Comparison of ENCODE assay signal across 7 mouse cellular contexts in genomic region chr7:28452361-28453005, GRCm38 (mm10). TPM values are rescaled to one million over a fixed set of nuclear protein-coding genes. Genes with fewer than 3 reads are reported as not detected.
DNase-seq lines count a peak whose midpoint lies in the region; ATAC-seq and TF ChIP-seq lines count a peak whose summit lies in the region.

No protein-coding gene starts in this region.

- 0 out of 2 replicates have a peak, but pooled peaks cover 3% of the 10 kb centered on the region for H3K4me1 ChIP-seq in kidney, postnatal 0 days (replicated peaks; ENCODE audit: insufficient read depth, low read length)
- H3K4me1 ChIP-seq in embryonic facial prominence, embryonic 10.5 days = peaks cover 20% of the 10 kb centered on the region
- no peaks in the 10 kb centered on the region; the same call in 1 of the 2 replicates for H3K4me1 ChIP-seq in hindbrain, embryonic 11.5 days (replicated peaks; ENCODE audit: control insufficient read depth, insufficient read depth, low read length)
- peaks cover 17% of the 10 kb centered on the region for H3K4me1 ChIP-seq in midbrain, embryonic 14.5 days (ENCODE audit: control insufficient read depth, insufficient read depth, low read length)

- H3K4me2 ChIP-seq in kidney, postnatal 0 days (ENCODE audit: low read length) = peak overlapping the region; percentile 99
- H3K4me2 ChIP-seq in hindbrain, embryonic 11.5 days (replicated peaks; ENCODE audit: low read depth, low read length) = peak overlapping the region; percentile 86
- H3K4me2 ChIP-seq in midbrain, embryonic 14.5 days (ENCODE audit: low read length) = peak overlapping the region; percentile 72

- H3K36me3 ChIP-seq in kidney, postnatal 0 days (ENCODE audit: insufficient read depth, low read length) = no peaks in the 10 kb centered on the region
- H3K36me3 ChIP-seq in embryonic facial prominence, embryonic 10.5 days (replicated peaks) = peaks cover 32% of the 10 kb centered on the region
- H3K36me3 ChIP-seq in hindbrain, embryonic 11.5 days (ENCODE audit: control insufficient read depth, insufficient read depth, low read length) = no peaks in the 10 kb centered on the region
- peaks cover 22% of the 10 kb centered on the region for H3K36me3 ChIP-seq in midbrain, embryonic 14.5 days (ENCODE audit: control insufficient read depth, insufficient read depth, low read length)

- no peaks in the 10 kb centered on the region for H3K27me3 ChIP-seq in kidney, postnatal 0 days (ENCODE audit: insufficient read depth, low read length)
- peaks cover 2% of the 10 kb centered on the region; the same call in 1 of the 2 replicates for H3K27me3 ChIP-seq in embryonic facial prominence, embryonic 10.5 days (replicated peaks; ENCODE audit: low read depth, poor library complexity, severe bottlenecking)
- H3K27me3 ChIP-seq in hindbrain, embryonic 11.5 days (ENCODE audit: control insufficient read depth, insufficient read depth, low read length) = no peaks in the 10 kb centered on the region
- H3K27me3 ChIP-seq in midbrain, embryonic 14.5 days (ENCODE audit: control insufficient read depth, insufficient read depth, low read length) = no peaks in the 10 kb centered on the region

- ATAC-seq in kidney, postnatal 0 days (replicated peaks; ENCODE audit: low FRiP score, low read depth) = peak; percentile 26
- peak; percentile 44 for ATAC-seq in hindbrain, embryonic 11.5 days (ENCODE audit: low FRiP score)
- ATAC-seq in midbrain, embryonic 14.5 days (ENCODE audit: low FRiP score, low TSS enrichment) = peak; percentile 59

- WGBS in kidney, postnatal 0 days = 6% methylated on average over 16 of the region's 24 CpGs
- WGBS in embryonic facial prominence, embryonic 10.5 days = 4% methylated on average over 23 of the region's 24 CpGs
- 4% methylated on average over 21 of the region's 24 CpGs for WGBS in hindbrain, embryonic 11.5 days
- 2% methylated on average over 24 of the region's 24 CpGs for WGBS in midbrain, embryonic 14.5 days

- no peak for DNase-seq in kidney, postnatal 0 days (ENCODE audit: low spot score)
- DNase-seq in kidney, adult 9 months = no peak
- no peak for DNase-seq in embryonic facial prominence, embryonic 10.5 days (ENCODE audit: low spot score)
- DNase-seq in hindbrain, embryonic 11.5 days (ENCODE audit: low spot score) = no peak
- DNase-seq in midbrain, embryonic 14.5 days = no peak
- no peak for DNase-seq in layer of hippocampus, adult 11-12 months (ENCODE audit: low spot score)
- no peak for DNase-seq in layer of hippocampus, postnatal 14 days (ENCODE audit: low spot score in 2 of 2)

- TF ChIP-seq CTCF in kidney, postnatal 0 days (IDR thresholded peaks at IDR 0.05; ENCODE audit: low read depth) = no peak

- H3K9ac ChIP-seq in kidney, postnatal 0 days (ENCODE audit: low read depth, low read length) = peak overlapping the region; percentile 79
- H3K9ac ChIP-seq in hindbrain, embryonic 11.5 days (ENCODE audit: low read depth, low read length) = peak overlapping the region; percentile 92
- peak overlapping the region; percentile 93 for H3K9ac ChIP-seq in midbrain, embryonic 14.5 days (replicated peaks; ENCODE audit: low read length)

- no peaks in the 10 kb centered on the region for H3K9me3 ChIP-seq in kidney, postnatal 0 days (replicated peaks; ENCODE audit: low read length)
- H3K9me3 ChIP-seq in embryonic facial prominence, embryonic 10.5 days = no peaks in the 10 kb centered on the region
- no peaks in the 10 kb centered on the region for H3K9me3 ChIP-seq in hindbrain, embryonic 11.5 days (ENCODE audit: control insufficient read depth, low read length)
- H3K9me3 ChIP-seq in midbrain, embryonic 14.5 days (ENCODE audit: control insufficient read depth, low read length) = no peaks in the 10 kb centered on the region

- no peak overlapping the region; the same call in 1 of the 2 replicates for H3K27ac ChIP-seq in kidney, postnatal 0 days
- H3K27ac ChIP-seq in embryonic facial prominence, embryonic 10.5 days (replicated peaks) = peak overlapping the region; percentile 87
- H3K27ac ChIP-seq in hindbrain, embryonic 11.5 days (ENCODE audit: low read depth, low read length) = peak overlapping the region; percentile 71
- peak overlapping the region; percentile 79 for H3K27ac ChIP-seq in midbrain, embryonic 14.5 days (replicated peaks; ENCODE audit: low read depth, low read length)

- H3K4me3 ChIP-seq in kidney, postnatal 0 days (replicated peaks; ENCODE audit: low read depth, low read length) = peak overlapping the region; percentile 76
- H3K4me3 ChIP-seq in embryonic facial prominence, embryonic 10.5 days = peak overlapping the region; percentile 90
- peak overlapping the region; percentile 89 for H3K4me3 ChIP-seq in hindbrain, embryonic 11.5 days (ENCODE audit: low read depth, low read length)
- H3K4me3 ChIP-seq in midbrain, embryonic 14.5 days (replicated peaks; ENCODE audit: low read depth, low read length) = peak overlapping the region; percentile 85

RNA-seq across cellular contexts. Expression of gene Lrfn1, which starts 0.7 kb away (rescaled TPM):
- 2.1 and 2.8 TPM in 2 replicates for polyA plus RNA-seq in kidney, postnatal 0 days (2015; fragmentation: Nextera tagmentation; extraction: Ambion mirVana)
- 4.9 TPM in 2 replicates for polyA plus RNA-seq in embryonic facial prominence, embryonic 10.5 days (2016; fragmentation: Nextera tagmentation; extraction: Ambion mirVana)
- 5.8 and 6.6 TPM in 2 replicates for polyA plus RNA-seq in hindbrain, embryonic 11.5 days (2014; fragmentation: Nextera tagmentation; extraction: Ambion mirVana)
- polyA plus RNA-seq in midbrain, embryonic 14.5 days (2014; fragmentation: Nextera tagmentation; extraction: Ambion mirVana) = 18.3 and 19.9 TPM in 2 replicates
- total RNA-seq in layer of hippocampus, postnatal 14 days (2021) = 10 to 100 TPM; 80.1 to 83.1 TPM

RNA-seq across cellular contexts. Expression of gene Gmfg, which starts 15.2 kb away (rescaled TPM):
- polyA plus RNA-seq in kidney, postnatal 0 days (2015; fragmentation: Nextera tagmentation; extraction: Ambion mirVana) = 19.5 and 23.8 TPM in 2 replicates
- polyA plus RNA-seq in embryonic facial prominence, embryonic 10.5 days (2016; fragmentation: Nextera tagmentation; extraction: Ambion mirVana) = 6.9 and 7.1 TPM in 2 replicates
- 6.5 and 8.7 TPM in 2 replicates for polyA plus RNA-seq in hindbrain, embryonic 11.5 days (2014; fragmentation: Nextera tagmentation; extraction: Ambion mirVana)
- polyA plus RNA-seq in midbrain, embryonic 14.5 days (2014; fragmentation: Nextera tagmentation; extraction: Ambion mirVana) = 1.7 and 5.1 TPM in 2 replicates
- total RNA-seq in layer of hippocampus, postnatal 14 days (2021) = 1 to 10 TPM; 3.2 to 3.8 TPM

RNA-seq across cellular contexts. Expression of gene Ifnl2, which starts 57.8 kb away (rescaled TPM):
- polyA plus RNA-seq in kidney, postnatal 0 days (2015; fragmentation: Nextera tagmentation; extraction: Ambion mirVana) = not detected in 2 replicates
- not detected in 2 replicates for polyA plus RNA-seq in embryonic facial prominence, embryonic 10.5 days (2016; fragmentation: Nextera tagmentation; extraction: Ambion mirVana)
- not detected in 2 replicates for polyA plus RNA-seq in hindbrain, embryonic 11.5 days (2014; fragmentation: Nextera tagmentation; extraction: Ambion mirVana)
- not detected in 2 replicates for polyA plus RNA-seq in midbrain, embryonic 14.5 days (2014; fragmentation: Nextera tagmentation; extraction: Ambion mirVana)
- not detected for total RNA-seq in layer of hippocampus, postnatal 14 days (2021)

RNA-seq across cellular contexts. Expression of gene Paf1, which starts 59.7 kb away (rescaled TPM):
- polyA plus RNA-seq in kidney, postnatal 0 days (2015; fragmentation: Nextera tagmentation; extraction: Ambion mirVana) = 60.2 and 70.3 TPM in 2 replicates
- polyA plus RNA-seq in embryonic facial prominence, embryonic 10.5 days (2016; fragmentation: Nextera tagmentation; extraction: Ambion mirVana) = 88.3 and 89.0 TPM in 2 replicates
- polyA plus RNA-seq in hindbrain, embryonic 11.5 days (2014; fragmentation: Nextera tagmentation; extraction: Ambion mirVana) = 77.6 and 79.9 TPM in 2 replicates
- 78.0 and 81.9 TPM in 2 replicates for polyA plus RNA-seq in midbrain, embryonic 14.5 days (2014; fragmentation: Nextera tagmentation; extraction: Ambion mirVana)
- 10 to 100 TPM; 73.5 to 74.2 TPM for total RNA-seq in layer of hippocampus, postnatal 14 days (2021)

RNA-seq across cellular contexts. Expression of gene Med29, which starts 60.0 kb away (rescaled TPM):
- 44.6 and 47.8 TPM in 2 replicates for polyA plus RNA-seq in kidney, postnatal 0 days (2015; fragmentation: Nextera tagmentation; extraction: Ambion mirVana)
- polyA plus RNA-seq in embryonic facial prominence, embryonic 10.5 days (2016; fragmentation: Nextera tagmentation; extraction: Ambion mirVana) = 61.9 and 62.6 TPM in 2 replicates
- 47.6 and 49.7 TPM in 2 replicates for polyA plus RNA-seq in hindbrain, embryonic 11.5 days (2014; fragmentation: Nextera tagmentation; extraction: Ambion mirVana)
- polyA plus RNA-seq in midbrain, embryonic 14.5 days (2014; fragmentation: Nextera tagmentation; extraction: Ambion mirVana) = 38.3 and 47.9 TPM in 2 replicates
- total RNA-seq in layer of hippocampus, postnatal 14 days (2021) = 10 to 100 TPM; 19.3 to 20.1 TPM
